Mouse (Mus musculus) stomach, postnatal 0 days (tissue): ENCODE data around the gene Pomc. TPM values are rescaled to one million over a fixed set of nuclear protein-coding genes. Genes with fewer than 3 reads are reported as not detected.

Experiments used
- ATAC-seq: fragments of 200-750 bp; cut with Nextera tagmentation; 2 replicates; pipeline ENCODE4 v1.8.0; 2017; ENCODE audit not compliant: low FRiP score, low TSS enrichment
- DNase-seq: peaks from one replicate; pipeline ENCODE4 v3.0.0-alpha.2; 2016; ENCODE audit warnings: low spot score
- H3K27ac ChIP-seq: fragments of 300-500 bp; sonication (generic); replicated peaks from 2 replicates; pipeline ENCODE4 v1.5.1; 2014; ENCODE audit warnings: mild to moderate bottlenecking, control low read depth
- H3K27me3 ChIP-seq: fragments of 300-500 bp; sonication (generic); 2 replicates; pipeline ENCODE4 v1.6.1; 2014; ENCODE audit warnings: low read length; ENCODE audit not compliant: control insufficient read depth, insufficient read depth
- H3K36me3 ChIP-seq: fragments of 300-500 bp; sonication (generic); 2 replicates; pipeline ENCODE4 v1.6.1; 2014; ENCODE audit warnings: low read length, mixed read lengths; ENCODE audit not compliant: control insufficient read depth, insufficient read depth
- H3K4me1 ChIP-seq: fragments of 300-500 bp; sonication (generic); replicated peaks from 2 replicates; pipeline ENCODE4 v1.6.1; 2014; ENCODE audit warnings: antibody characterized with exemption; ENCODE audit not compliant: control insufficient read depth, insufficient read depth
- H3K4me2 ChIP-seq: fragments of 300-500 bp; sonication (generic); replicated peaks from 2 replicates; pipeline ENCODE4 v1.6.1; 2014; ENCODE audit warnings: low read depth, mild to moderate bottlenecking, control low read depth, moderate library complexity
- H3K4me3 ChIP-seq: fragments of 300-500 bp; sonication (generic); 2 replicates; pipeline ENCODE4 v1.5.1; 2014; ENCODE audit warnings: low read depth, low read length, control low read depth
- H3K9ac ChIP-seq: fragments of 300-500 bp; sonication (generic); 2 replicates; pipeline ENCODE4 v1.6.1; 2014; ENCODE audit warnings: mild to moderate bottlenecking, low read length, control low read depth, mixed read lengths
- H3K9me3 ChIP-seq: fragments of 300-500 bp; sonication (generic); 2 replicates; pipeline ENCODE4 v1.6.1; 2016; ENCODE audit warnings: low read length; ENCODE audit not compliant: control insufficient read depth
- CTCF ChIP-seq: IDR thresholded peaks from 2 replicates; pipeline ENCODE4 v1.5.1; 2016; ENCODE audit warnings: antibody characterized with exemption, low read depth, mild to moderate bottlenecking, moderate library complexity
- EP300 ChIP-seq: optimal IDR thresholded peaks from 2 replicates; pipeline ENCODE3; 2016; ENCODE audit warnings: antibody characterized with exemption
- WGBS: fragments of 180-500 bp; shearing (Covaris S2); extraction: QIAGEN DNeasy Blood & Tissue Kit; methylation state at CpG from one replicate; pipeline ENCODE4 v1.1.7; 2014; 5-methylcytosine and 5-hydroxymethylcytosine counted together
- polyA plus RNA-seq: library from polyadenylated mRNA; unstranded; fragments of >200 nt; fragmentation: Nextera tagmentation; extraction: Ambion mirVana; gene quantifications from 2 replicates; pipeline ENCODE4 v1.2.1, GENCODE M21; 2015

The Pomc gene
- polyA plus RNA-seq, result 0.96 and 1.2 TPM in 2 replicates

- H3K4me1 ChIP-seq, result no peaks in the 10 kb centered on the region
- ATAC-seq (no peak), DNase-seq (no peak)
- H3K4me3 ChIP-seq, result no peak within 1 kb of the TSS
- no peak for TF ChIP-seq CTCF
- TF ChIP-seq EP300, result no peak
- no peaks in the 10 kb centered on the region for H3K36me3 ChIP-seq
- no peak within 1 kb of the TSS for H3K27ac ChIP-seq
- WGBS, result 21% methylated on average over 22 of the region's 22 CpGs
- H3K4me2 ChIP-seq, result no peak within 1 kb of the TSS
- no peaks in the 10 kb centered on the region; the same call in 1 of the 2 replicates for H3K27me3 ChIP-seq
- H3K9me3 ChIP-seq, result no peaks in the 10 kb centered on the region
- no peak within 1 kb of the TSS for H3K9ac ChIP-seq
Observed at GRCm38 (mm10) chr12:3954651-3955050, at the start of gene Pomc. Pomc (plus strand) TSS chr12:3954951.

- no peak for ATAC-seq
- Histone ChIP-seq H3K27ac (no peak overlapping the region), H3K4me2 (no peak overlapping the region), H3K36me3 (peaks cover 34% of the 10 kb centered on the region), H3K4me3 (no peak overlapping the region), H3K4me1 (no peaks in the 10 kb centered on the region), H3K9me3 (no peaks in the 10 kb centered on the region), H3K27me3 (no peaks in the 10 kb centered on the region), H3K9ac (no peak overlapping the region)
- TF ChIP-seq EP300 (no peak), CTCF (no peak)
- DNase-seq, result no peak
- 93% methylated on average over 9 of the region's 9 CpGs for WGBS
Observed at GRCm38 (mm10) chr12:3905436-3905835, 49.3 kb upstream of the Pomc start.

- Histone ChIP-seq H3K4me2 (no peak overlapping the region), H3K27me3 (no peaks in the 10 kb centered on the region), H3K27ac (no peak overlapping the region), H3K9me3 (no peaks in the 10 kb centered on the region), H3K4me3 (no peak overlapping the region), H3K4me1 (no peaks in the 10 kb centered on the region), H3K9ac (no peak overlapping the region), H3K36me3 (peaks cover 34% of the 10 kb centered on the region)
- ATAC-seq, result no peak
- TF ChIP-seq CTCF (0 out of 2 replicates have a peak, but pooled peaks have one; percentile 13), EP300 (no peak)
- DNase-seq, result no peak
Observed at GRCm38 (mm10) chr12:3906308-3906707, 48.4 kb upstream of the Pomc start.

GRCm38 (mm10) chr12:3907008-3907407 lies 47.7 kb upstream of the Pomc start:
- ATAC-seq, result no peak

GRCm38 (mm10) chr12:3907418-3907817 lies 47.3 kb upstream of the Pomc start:
- peaks cover 25% of the 10 kb centered on the region for H3K36me3 ChIP-seq
- H3K27ac ChIP-seq, result no peak overlapping the region
- no peak for ATAC-seq
- WGBS, result 71% methylated on average over 13 of the region's 13 CpGs
- no peak overlapping the region for H3K4me3 ChIP-seq
- no peaks in the 10 kb centered on the region for H3K27me3 ChIP-seq
- no peak for DNase-seq
- no peak overlapping the region for H3K4me2 ChIP-seq
- H3K9me3 ChIP-seq, result no peaks in the 10 kb centered on the region
- H3K4me1 ChIP-seq, result no peaks in the 10 kb centered on the region
- no peak overlapping the region for H3K9ac ChIP-seq
- TF ChIP-seq CTCF (no peak), EP300 (no peak)

More at GRCm38 (mm10) chr12:3907008-3907407, 47.7 kb upstream of the Pomc start:
- no peaks in the 10 kb centered on the region for H3K27me3 ChIP-seq
- H3K4me3 ChIP-seq, result no peak overlapping the region
- no peak overlapping the region for H3K4me2 ChIP-seq
- TF ChIP-seq CTCF (no peak), EP300 (no peak)
- peaks cover 28% of the 10 kb centered on the region for H3K36me3 ChIP-seq
- H3K9ac ChIP-seq, result no peak overlapping the region
- H3K4me1 ChIP-seq, result no peaks in the 10 kb centered on the region
- no peak for DNase-seq
- WGBS, result 82% methylated on average over 4 of the region's 4 CpGs
- no peaks in the 10 kb centered on the region for H3K9me3 ChIP-seq
- H3K27ac ChIP-seq, result no peak overlapping the region

- Histone ChIP-seq H3K4me1 (no peaks in the 10 kb centered on the region), H3K36me3 (peaks cover 14% of the 10 kb centered on the region), H3K9me3 (no peaks in the 10 kb centered on the region), H3K27me3 (no peaks in the 10 kb centered on the region), H3K9ac (no peak overlapping the region), H3K4me3 (no peak overlapping the region), H3K27ac (no peak overlapping the region), H3K4me2 (no peak overlapping the region)
- ATAC-seq (no peak; the same call in 1 of the 2 replicates), DNase-seq (no peak)
- TF ChIP-seq CTCF, result no peak
- TF ChIP-seq EP300, result no peak
- WGBS, result 64% methylated on average over 10 of the region's 10 CpGs
Observed at GRCm38 (mm10) chr12:3910466-3911093, 44.2 kb upstream of the Pomc start.
